ENCODE assay signal across 7 mouse cellular contexts in the genomic region with DNA sequence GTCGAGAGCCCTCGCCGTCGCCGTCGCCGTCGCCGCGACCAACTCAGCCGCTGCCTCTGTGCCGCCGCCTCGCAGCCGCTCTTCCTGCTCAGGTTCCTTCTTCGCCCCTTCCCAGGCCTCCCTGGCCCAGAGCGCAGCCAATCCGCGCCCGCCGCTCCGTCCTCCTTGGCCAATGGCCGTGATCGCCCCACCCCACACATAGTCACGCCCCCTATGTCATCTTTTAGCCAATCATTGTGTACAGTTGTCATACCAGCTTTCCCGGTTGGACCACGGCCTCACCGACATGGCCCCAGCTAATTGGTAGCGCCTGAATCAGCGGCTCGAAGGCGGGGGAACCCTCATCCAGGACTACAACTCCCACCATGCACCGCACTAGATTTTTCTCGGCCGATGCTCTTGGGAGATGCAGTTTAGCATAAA. TPM values are rescaled to one million over a fixed set of nuclear protein-coding genes. Genes with fewer than 3 reads are reported as not detected.
DNase-seq lines count a peak whose midpoint lies in the region; ATAC-seq and TF ChIP-seq lines count a peak whose summit lies in the region.

A gene (minus strand): TSS at position 113 of the 423 bp plus-strand sequence.

- intact Hi-C loops in left cerebral cortex, postnatal 4 days (cut with DNase I), result no loop called here

- peak; percentile 100 for ATAC-seq in intestine, postnatal 0 days
- ATAC-seq in midbrain, embryonic 12.5 days (ENCODE audit: low FRiP score, low read depth), result peak; percentile 100

- peaks cover 13% of the 10 kb centered on the region for H3K4me1 ChIP-seq in embryonic facial prominence, embryonic 10.5 days
- H3K4me1 ChIP-seq in intestine, postnatal 0 days (replicated peaks; ENCODE audit: control insufficient read depth, insufficient read depth, low read length), result no peaks in the 10 kb centered on the region
- peaks cover 12% of the 10 kb centered on the region for H3K4me1 ChIP-seq in midbrain, embryonic 12.5 days
- no peaks in the 10 kb centered on the region; the same call in 1 of the 2 replicates for H3K4me1 ChIP-seq in small intestine, adult 2 months (ENCODE audit: control insufficient read depth, insufficient read depth, insufficient read length, low read length)

- H3K4me3 ChIP-seq in embryonic facial prominence, embryonic 10.5 days, result peak within 1 kb of the TSS; percentile 85
- peak within 1 kb of the TSS; percentile 83 for H3K4me3 ChIP-seq in intestine, postnatal 0 days (ENCODE audit: low read depth, low read length)
- H3K4me3 ChIP-seq in midbrain, embryonic 12.5 days, result peak within 1 kb of the TSS; percentile 83
- H3K4me3 ChIP-seq in small intestine, adult 2 months (ENCODE audit: low read depth, low read length), result peak within 1 kb of the TSS; percentile 84

- TF ChIP-seq POLR2A in small intestine, adult 2 months (IDR thresholded peaks at IDR 0.05; ENCODE audit: low read depth, low read length), result peak; percentile 96

- DNase-seq in adrenal gland, postnatal 10 days, result peak; percentile 97
- DNase-seq in embryonic facial prominence, embryonic 10.5 days (ENCODE audit: low spot score), result peak; percentile 98
- peak; percentile 94 for DNase-seq in gonadal fat pad, adult 2 months (ENCODE audit: low read depth)
- DNase-seq in left cerebral cortex, postnatal 4 days, result peak; percentile 98

- peak within 1 kb of the TSS; percentile 87 for H3K9ac ChIP-seq in intestine, postnatal 0 days (ENCODE audit: low read depth, low read length)
- peak within 1 kb of the TSS; percentile 77 for H3K9ac ChIP-seq in midbrain, embryonic 12.5 days (replicated peaks)

- H3K4me2 ChIP-seq in intestine, postnatal 0 days (replicated peaks; ENCODE audit: low read depth), result peak within 1 kb of the TSS; percentile 82
- H3K4me2 ChIP-seq in midbrain, embryonic 12.5 days (replicated peaks), result peak within 1 kb of the TSS; percentile 93

- H3K36me3 ChIP-seq in embryonic facial prominence, embryonic 10.5 days (replicated peaks), result peaks cover 3% of the 10 kb centered on the region
- H3K36me3 ChIP-seq in intestine, postnatal 0 days (ENCODE audit: control insufficient read depth, insufficient read depth), result no peaks in the 10 kb centered on the region
- H3K36me3 ChIP-seq in midbrain, embryonic 12.5 days, result no peaks in the 10 kb centered on the region
- no peaks in the 10 kb centered on the region; the same call in 1 of the 2 replicates for H3K36me3 ChIP-seq in small intestine, adult 2 months (ENCODE audit: control insufficient read depth, insufficient read depth, low read length)

- peak within 1 kb of the TSS; percentile 86 for H3K27ac ChIP-seq in embryonic facial prominence, embryonic 10.5 days (replicated peaks)
- H3K27ac ChIP-seq in intestine, postnatal 0 days (ENCODE audit: low read depth, low read length), result peak within 1 kb of the TSS; percentile 93
- peak within 1 kb of the TSS; percentile 65 for H3K27ac ChIP-seq in midbrain, embryonic 12.5 days (replicated peaks)
- peak within 1 kb of the TSS; percentile 57 for H3K27ac ChIP-seq in small intestine, adult 2 months (ENCODE audit: insufficient read depth, low read depth, low read length)

- TF ChIP-seq CTCF in intestine, postnatal 0 days (IDR thresholded peaks at IDR 0.05; ENCODE audit: low read depth), result no peak
- TF ChIP-seq CTCF in small intestine, adult 2 months (IDR thresholded peaks at IDR 0.05; ENCODE audit: extremely low read depth, insufficient read length, insufficient replicate concordance, low read depth, low read length), result no peak

- H3K9me3 ChIP-seq in embryonic facial prominence, embryonic 10.5 days, result no peaks in the 10 kb centered on the region
- H3K9me3 ChIP-seq in intestine, postnatal 0 days (ENCODE audit: control insufficient read depth), result no peaks in the 10 kb centered on the region
- H3K9me3 ChIP-seq in midbrain, embryonic 12.5 days, result no peaks in the 10 kb centered on the region

- under 1% methylated on average over 35 of the region's 35 CpGs for WGBS in embryonic facial prominence, embryonic 10.5 days
- WGBS in intestine, postnatal 0 days, result under 1% methylated on average over 33 of the region's 35 CpGs
- 0% methylated on average over 31 of the region's 35 CpGs for WGBS in midbrain, embryonic 12.5 days
- under 1% methylated on average over 35 of the region's 35 CpGs for WGBS in small intestine, adult 2 months

- no peaks in the 10 kb centered on the region for H3K27me3 ChIP-seq in embryonic facial prominence, embryonic 10.5 days (replicated peaks; ENCODE audit: low read depth, poor library complexity, severe bottlenecking)
- no peaks in the 10 kb centered on the region for H3K27me3 ChIP-seq in intestine, postnatal 0 days (replicated peaks; ENCODE audit: control insufficient read depth, insufficient read depth, low read length)
- H3K27me3 ChIP-seq in midbrain, embryonic 12.5 days, result peaks cover 6% of the 10 kb centered on the region; the same call in 1 of the 2 replicates
- no peaks in the 10 kb centered on the region for H3K27me3 ChIP-seq in small intestine, adult 2 months (ENCODE audit: control insufficient read depth, insufficient read depth, low read length)

RNA-seq across cellular contexts. Expression of the gene that starts here (rescaled TPM):
- 100 to 1,000 TPM; 122 to 151 TPM for total RNA-seq in adrenal gland, postnatal 10 days (2021)
- 56.3 TPM in 2 replicates for polyA plus RNA-seq in embryonic facial prominence, embryonic 10.5 days (2016; fragmentation: Nextera tagmentation; extraction: Ambion mirVana)
- polyA plus RNA-seq in gonadal fat pad, adult 2 months (2012; rRNA removed), result 37.4 and 63.5 TPM in 2 replicates
- 88.2 and 108 TPM in 2 replicates for polyA plus RNA-seq in intestine, postnatal 0 days (2015; fragmentation: Nextera tagmentation; extraction: Ambion mirVana)
- 100 to 1,000 TPM; 119 to 122 TPM for total RNA-seq in left cerebral cortex, postnatal 4 days (2021)
- 74.3 and 84.7 TPM in 2 replicates for polyA plus RNA-seq in midbrain, embryonic 12.5 days (2016; fragmentation: Nextera tagmentation; extraction: Ambion mirVana)
- polyA plus RNA-seq in small intestine, adult 2 months (2012; rRNA removed), result 90.0 and 114 TPM in 2 replicates

Comparison
In these comparisons a context has a peak if more than half of its experiments do, and no peak if none do; other contexts are left out.
1. Peak in every context shown above with its lines: DNase-seq, ATAC-seq, H3K4me3 ChIP-seq and H3K27ac ChIP-seq.